Mouse (Mus musculus) layer of hippocampus, adult 11-12 months (tissue): ENCODE results near the gene 4930407I10Rik.

ENCODE experiments used
- DNase-seq: peaks from one replicate; pipeline ENCODE4 v3.0.0; 2022; ENCODE audit warnings: low spot score

The 4930407I10Rik gene

DNA sequence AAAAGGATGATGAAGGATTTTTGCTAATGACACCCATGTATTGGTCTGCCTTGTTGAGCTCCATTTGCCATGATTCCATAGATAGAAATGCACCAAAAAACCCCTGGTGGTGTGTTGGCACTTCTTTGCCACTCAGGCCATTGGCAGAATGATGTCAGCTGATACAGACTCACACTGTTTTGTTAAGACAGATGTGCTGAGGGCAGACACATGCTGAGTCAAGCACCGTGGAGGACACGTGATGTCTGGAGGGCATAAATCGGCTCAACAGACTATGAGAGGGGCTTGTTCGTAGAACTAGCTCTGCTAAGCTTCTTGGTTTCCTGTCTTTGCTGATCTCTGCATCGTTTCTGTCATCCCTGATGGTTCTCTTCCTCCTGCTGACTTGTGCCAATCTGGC, 6.4 kb upstream of the 4930407I10Rik start:
- DNase-seq: no peak

DNA sequence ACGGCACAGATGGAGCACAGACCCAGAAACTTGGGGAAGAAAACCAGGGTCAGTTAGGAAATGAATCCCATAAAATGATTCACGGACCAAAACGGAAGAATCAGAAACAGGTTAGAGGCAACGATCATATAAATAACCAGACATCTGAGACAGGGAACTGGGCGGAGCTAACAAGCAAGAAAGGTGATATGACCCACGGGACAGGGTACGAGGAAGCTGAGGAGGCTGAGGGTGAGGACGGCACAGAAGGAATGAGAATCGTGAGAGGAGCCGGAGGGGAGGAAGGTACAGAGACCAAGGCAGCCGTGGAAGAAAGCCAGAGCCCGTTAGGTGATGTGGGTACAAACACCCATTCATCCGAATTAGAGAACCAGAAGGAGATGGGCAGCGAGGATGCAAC, 5.0 kb downstream of the 4930407I10Rik start:
- DNase-seq: no peak

- DNase-seq: peak; percentile 90
These were observed 6.6 kb downstream of the 4930407I10Rik start for GRCm38 (mm10) chr15:82065511-82065910.

DNA sequence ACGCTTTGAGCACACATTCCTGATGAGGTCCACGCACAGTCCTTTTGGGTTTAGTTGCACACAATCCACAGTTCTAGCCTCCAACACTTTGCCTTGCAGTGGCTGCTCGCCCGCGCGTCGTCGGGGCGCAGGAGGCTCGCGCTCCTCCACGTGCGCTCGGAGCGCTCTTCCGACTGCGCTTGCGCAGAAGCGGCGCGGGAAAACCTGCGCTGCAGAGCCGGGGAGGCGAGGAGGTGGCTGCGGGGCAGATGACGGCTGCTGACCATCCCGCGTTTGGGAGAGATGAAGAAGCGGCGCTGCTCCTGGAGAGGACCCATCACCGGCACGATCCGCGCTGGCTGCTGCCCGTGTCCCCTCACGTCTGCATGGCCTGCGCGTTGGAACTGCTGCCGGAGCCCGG, 10.9 kb downstream of the 4930407I10Rik start, which contains the start of gene Mei1:
Gene Mei1, plus strand, starts transcription at position 99 of the 400 bp plus-strand sequence.
- no peak for DNase-seq

GRCm38 (mm10) chr15:82071816-82072469, 13.0 kb downstream of the 4930407I10Rik start:
- DNase-seq: no peak

GRCm38 (mm10) chr15:82073490-82073889, 14.5 kb downstream of the 4930407I10Rik start:
- no peak for DNase-seq

DNA sequence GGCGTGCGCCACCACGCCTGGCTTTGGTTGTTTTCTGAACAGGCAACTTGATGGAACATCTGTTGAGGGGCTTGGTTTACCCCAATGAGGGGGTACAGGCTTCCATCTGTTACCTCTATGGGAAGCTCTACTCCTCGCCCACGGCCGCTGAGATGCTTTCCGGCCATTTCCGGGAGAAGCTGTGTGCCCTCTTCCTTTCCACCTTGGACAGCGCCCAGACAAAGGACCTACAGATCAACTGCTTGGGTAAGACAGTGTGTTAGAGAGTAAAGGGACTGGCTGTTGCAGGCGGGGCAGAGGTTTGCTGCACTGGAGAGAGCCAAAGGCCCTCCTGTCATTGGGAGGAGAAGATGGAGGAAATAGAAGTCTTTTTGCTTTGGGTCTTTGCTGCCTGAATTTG, 20.9 kb downstream of the 4930407I10Rik start:
- no peak for DNase-seq

DNA sequence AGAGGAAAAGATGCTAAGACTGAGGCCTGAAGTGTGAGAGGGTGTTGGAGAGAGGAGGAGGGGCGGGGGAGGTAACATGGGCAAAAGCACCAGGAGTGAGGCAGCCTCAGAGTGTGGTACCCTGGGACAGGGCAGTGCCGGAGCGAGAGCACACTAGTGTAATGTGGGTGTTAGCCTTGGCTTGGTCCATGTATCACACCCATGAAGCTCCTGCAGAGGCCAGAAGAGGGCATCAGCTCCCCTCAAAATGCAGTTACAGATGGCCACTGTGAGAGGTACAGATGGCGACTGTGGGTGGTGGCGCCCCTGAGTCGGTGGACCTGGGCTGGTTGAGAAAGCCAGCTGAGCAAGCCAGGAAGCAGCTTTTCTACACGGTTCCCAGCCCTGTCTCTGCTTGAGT, 22.2 kb downstream of the 4930407I10Rik start:
- DNase-seq: peak; percentile 70

DNA sequence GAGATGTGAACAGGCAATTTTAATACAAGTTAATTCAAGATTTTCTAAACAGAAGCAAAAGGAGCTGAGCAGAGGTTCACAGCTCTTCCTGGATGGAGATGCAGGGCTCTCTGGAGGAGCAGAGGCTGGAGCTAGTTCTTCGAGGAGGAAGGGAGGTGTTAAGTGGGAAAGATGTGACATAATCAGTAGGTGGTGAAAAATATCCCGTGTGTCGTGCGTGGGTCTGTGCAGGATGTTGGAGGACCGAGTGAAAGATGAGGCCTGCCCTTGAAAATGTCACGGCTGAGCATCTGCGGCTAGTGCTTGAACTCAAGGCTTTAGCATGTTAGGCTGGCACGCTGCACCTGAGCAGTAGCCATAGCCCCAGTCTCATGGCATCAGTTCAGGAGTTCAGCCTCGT, 26.7 kb downstream of the 4930407I10Rik start:
- no peak for DNase-seq

DNA sequence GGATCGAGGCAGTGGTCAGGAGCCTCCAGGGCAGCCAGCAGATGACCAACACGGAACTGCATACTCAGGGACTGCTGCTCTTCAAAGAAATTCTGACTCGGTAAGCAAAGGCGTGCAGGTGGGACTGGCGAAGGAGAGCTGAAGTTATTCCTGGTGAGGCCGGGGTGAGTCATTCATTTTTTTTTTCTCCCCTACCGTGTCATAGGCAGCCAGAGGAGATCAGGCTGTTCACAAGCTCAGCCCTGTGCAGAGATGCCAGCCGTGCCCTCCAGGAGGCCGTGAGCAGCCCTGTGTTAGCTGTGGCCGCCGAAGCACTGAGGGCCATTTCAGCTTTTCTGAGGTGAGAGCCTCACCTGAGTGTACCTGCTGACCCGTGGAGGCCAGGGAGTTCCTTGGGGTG, 27.2 kb downstream of the 4930407I10Rik start:
- DNase-seq: no peak

DNA sequence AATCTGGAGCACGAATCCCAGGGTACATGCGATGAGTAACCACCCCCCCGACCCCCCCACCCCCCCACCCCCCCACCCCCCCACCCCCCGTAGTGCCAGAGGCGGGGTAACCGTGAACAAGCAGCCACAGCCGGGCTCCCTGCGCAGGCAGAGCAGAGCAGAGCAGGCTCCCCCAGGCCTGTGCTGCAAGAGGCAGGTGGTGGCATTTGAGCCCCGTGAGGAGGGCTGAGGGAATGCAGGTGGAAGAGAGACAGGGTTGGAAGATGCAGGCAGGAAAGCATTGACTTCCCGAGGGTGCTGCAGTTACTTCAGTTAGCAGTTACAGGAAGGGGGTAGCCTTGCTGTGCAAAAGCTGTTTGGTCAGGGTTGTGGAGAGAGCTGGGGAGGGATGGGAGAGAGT, 28.3 kb downstream of the 4930407I10Rik start:
- DNase-seq: no peak

GRCm38 (mm10) chr15:82091061-82091460, 32.1 kb downstream of the 4930407I10Rik start:
- DNase-seq: no peak

GRCm38 (mm10) chr15:82106953-82107555, 48.1 kb downstream of the 4930407I10Rik start:
- peak; percentile 44 for DNase-seq
